Mouse (Mus musculus) lung, embryonic 16.5 days (tissue): ENCODE measurements around the gene Gcgr. TPM values are rescaled to one million over a fixed set of nuclear protein-coding genes. Genes with fewer than 3 reads are reported as not detected.

Experiments
- ATAC-seq: fragments of 200-750 bp; cut with Nextera tagmentation; 2 replicates; pipeline ENCODE4 v1.8.0; 2017; ENCODE audit warnings: low read depth, mild to moderate bottlenecking, moderate library complexity
- H3K27ac ChIP-seq: fragments of 300-500 bp; sonication (generic); 2 replicates; pipeline ENCODE4 v1.5.1; 2014; ENCODE audit warnings: mild to moderate bottlenecking, control low read depth, low read length
- H3K27me3 ChIP-seq: fragments of 300-500 bp; sonication (generic); 2 replicates; pipeline ENCODE4 v1.6.1; 2014; ENCODE audit warnings: low read depth, low read length, mixed read lengths; ENCODE audit not compliant: control insufficient read depth, insufficient read depth
- H3K36me3 ChIP-seq: fragments of 300-500 bp; sonication (generic); 2 replicates; pipeline ENCODE4 v1.6.1; 2014; ENCODE audit warnings: low read length; ENCODE audit not compliant: control insufficient read depth, insufficient read depth
- H3K4me1 ChIP-seq: fragments of 300-500 bp; sonication (generic); replicated peaks from 2 replicates; pipeline ENCODE4 v1.6.1; 2014; ENCODE audit warnings: low read length, mixed read lengths; ENCODE audit not compliant: control insufficient read depth, insufficient read depth
- H3K4me2 ChIP-seq: fragments of 300-500 bp; sonication (generic); 2 replicates; pipeline ENCODE4 v1.6.1; 2014; ENCODE audit warnings: low read depth, low read length, control low read depth
- H3K4me3 ChIP-seq: fragments of 300-500 bp; sonication (generic); 2 replicates; pipeline ENCODE4 v1.5.1; 2014; ENCODE audit warnings: mild to moderate bottlenecking, low read length, control low read depth
- H3K9ac ChIP-seq: fragments of 300-500 bp; sonication (generic); 2 replicates; pipeline ENCODE4 v1.6.1; 2014; ENCODE audit warnings: low read length, control low read depth
- H3K9me3 ChIP-seq: fragments of 300-500 bp; sonication (generic); 2 replicates; pipeline ENCODE4 v1.6.1; 2016; ENCODE audit warnings: low read length; ENCODE audit not compliant: control insufficient read depth
- WGBS: fragments of 180-500 bp; shearing (Covaris S2); extraction: QIAGEN DNeasy Blood & Tissue Kit; methylation state at CpG from one replicate; pipeline ENCODE4 v1.1.7; 2014; 5-methylcytosine and 5-hydroxymethylcytosine counted together
- polyA plus RNA-seq: library from polyadenylated mRNA; unstranded; fragments of >200 nt; fragmentation: Nextera tagmentation; extraction: Ambion mirVana; gene quantifications from 2 replicates; pipeline ENCODE4 v1.2.1, GENCODE M21; 2015

Gene Gcgr
- polyA plus RNA-seq, 1 experiment from 2014 or later: 1.4 TPM

- Histone ChIP-seq H3K4me1 (peaks cover 12% of the 10 kb centered on the region), H3K27ac (no peak overlapping the region), H3K36me3 (peaks cover 65% of the 10 kb centered on the region), H3K9ac (no peak overlapping the region), H3K4me3 (no peak overlapping the region), H3K9me3 (no peaks in the 10 kb centered on the region), H3K27me3 (no peaks in the 10 kb centered on the region), H3K4me2 (no peak overlapping the region)
- no peak for ATAC-seq
- WGBS: 85% methylated on average over 6 of the region's 6 CpGs
Measured at GRCm38 (mm10) chr11:120568324-120568723, 37.8 kb downstream of the Gcgr start.

- WGBS: 59% methylated on average over 3 of the region's 3 CpGs
- no peak for ATAC-seq
- H3K27me3 ChIP-seq: no peaks in the 10 kb centered on the region
- H3K4me3 ChIP-seq: peak overlapping the region; percentile 82
- peaks cover 41% of the 10 kb centered on the region for H3K36me3 ChIP-seq
- H3K9ac ChIP-seq: peak overlapping the region; percentile 98
- H3K9me3 ChIP-seq: no peaks in the 10 kb centered on the region
- H3K4me1 ChIP-seq: peaks cover 18% of the 10 kb centered on the region
- H3K4me2 ChIP-seq: peak overlapping the region; percentile 91
- no peak overlapping the region for H3K27ac ChIP-seq
Measured at GRCm38 (mm10) chr11:120571122-120571521, 40.6 kb downstream of the Gcgr start.

- Histone ChIP-seq H3K4me3 (peak overlapping the region; percentile 82), H3K4me2 (peak overlapping the region; percentile 91), H3K9ac (peak overlapping the region; percentile 98), H3K36me3 (peaks cover 37% of the 10 kb centered on the region), H3K27ac (peak overlapping the region; percentile 83), H3K27me3 (no peaks in the 10 kb centered on the region), H3K4me1 (peaks cover 18% of the 10 kb centered on the region), H3K9me3 (no peaks in the 10 kb centered on the region)
- no peak for ATAC-seq
- WGBS: 5% methylated on average over 11 of the region's 11 CpGs
Measured at GRCm38 (mm10) chr11:120571754-120572416, 41.4 kb downstream of the Gcgr start.

- WGBS: under 1% methylated on average over 23 of the region's 24 CpGs
- H3K9ac ChIP-seq: peak overlapping the region; percentile 98
- H3K36me3 ChIP-seq: peaks cover 36% of the 10 kb centered on the region
- H3K27me3 ChIP-seq: no peaks in the 10 kb centered on the region
- peak; percentile 32 for ATAC-seq
- H3K9me3 ChIP-seq: no peaks in the 10 kb centered on the region
- peaks cover 18% of the 10 kb centered on the region for H3K4me1 ChIP-seq
- peak overlapping the region; percentile 82 for H3K4me3 ChIP-seq
- peak overlapping the region; percentile 83 for H3K27ac ChIP-seq
- peak overlapping the region; percentile 91 for H3K4me2 ChIP-seq
Measured at GRCm38 (mm10) chr11:120572417-120572751, 41.9 kb downstream of the Gcgr start.

GRCm38 (mm10) chr11:120572752-120573584 lies 42.5 kb downstream of the Gcgr start, which contains the start of gene P4hb:
Gene P4hb, minus strand, starts transcription at chr11:120573253.
- peaks cover 32% of the 10 kb centered on the region for H3K36me3 ChIP-seq
- H3K4me2 ChIP-seq: peak within 1 kb of the TSS; percentile 91
- no peaks in the 10 kb centered on the region for H3K27me3 ChIP-seq
- WGBS: under 1% methylated on average over 93 of the region's 94 CpGs
- no peaks in the 10 kb centered on the region for H3K9me3 ChIP-seq
- H3K9ac ChIP-seq: peak within 1 kb of the TSS; percentile 98
- peak within 1 kb of the TSS; percentile 96 for H3K27ac ChIP-seq
- ATAC-seq: peak; percentile 97
- H3K4me3 ChIP-seq: peak within 1 kb of the TSS; percentile 82
- peaks cover 18% of the 10 kb centered on the region for H3K4me1 ChIP-seq

- H3K27ac ChIP-seq: peak overlapping the region; percentile 96
- peak overlapping the region; percentile 82 for H3K4me3 ChIP-seq
- ATAC-seq: peak; percentile 2; the same call in 1 of the 2 replicates
- WGBS: under 1% methylated on average over 23 of the region's 23 CpGs
- H3K4me1 ChIP-seq: peaks cover 18% of the 10 kb centered on the region
- H3K4me2 ChIP-seq: peak overlapping the region; percentile 77
- H3K9me3 ChIP-seq: no peaks in the 10 kb centered on the region
- peak overlapping the region; percentile 82 for H3K9ac ChIP-seq
- H3K27me3 ChIP-seq: no peaks in the 10 kb centered on the region
- H3K36me3 ChIP-seq: peaks cover 32% of the 10 kb centered on the region
Measured at GRCm38 (mm10) chr11:120573585-120574277, 43.2 kb downstream of the Gcgr start.

GRCm38 (mm10) chr11:120574278-120574600 lies 43.7 kb downstream of the Gcgr start:
- 26% methylated on average over 5 of the region's 5 CpGs for WGBS
- Histone ChIP-seq H3K4me3 (peak overlapping the region; percentile 82), H3K27ac (0 out of 2 replicates have a peak overlapping the region, but pooled peaks have one; percentile 38), H3K9ac (peak overlapping the region; percentile 82), H3K27me3 (no peaks in the 10 kb centered on the region), H3K36me3 (peaks cover 36% of the 10 kb centered on the region), H3K4me1 (peaks cover 19% of the 10 kb centered on the region), H3K4me2 (peak overlapping the region; percentile 77), H3K9me3 (no peaks in the 10 kb centered on the region)
- no peak for ATAC-seq

- ATAC-seq: no peak
- H3K9ac ChIP-seq: no peak overlapping the region
- 81% methylated on average over 2 of the region's 2 CpGs for WGBS
Measured at GRCm38 (mm10) chr11:120575046-120575445, 44.5 kb downstream of the Gcgr start.

GRCm38 (mm10) chr11:120575940-120576339 lies 45.4 kb downstream of the Gcgr start:
- no peak overlapping the region for H3K27ac ChIP-seq
- H3K4me1 ChIP-seq: peaks cover 28% of the 10 kb centered on the region
- H3K4me2 ChIP-seq: no peak overlapping the region
- H3K27me3 ChIP-seq: no peaks in the 10 kb centered on the region
- H3K9ac ChIP-seq: no peak overlapping the region
- H3K36me3 ChIP-seq: peaks cover 28% of the 10 kb centered on the region
- H3K9me3 ChIP-seq: no peaks in the 10 kb centered on the region
- H3K4me3 ChIP-seq: no peak overlapping the region
- ATAC-seq: no peak

More at GRCm38 (mm10) chr11:120575046-120575445, 44.5 kb downstream of the Gcgr start:
- Histone ChIP-seq H3K4me2 (no peak overlapping the region), H3K4me3 (no peak overlapping the region), H3K27me3 (no peaks in the 10 kb centered on the region), H3K36me3 (peaks cover 37% of the 10 kb centered on the region), H3K9me3 (no peaks in the 10 kb centered on the region), H3K4me1 (peaks cover 27% of the 10 kb centered on the region), H3K27ac (no peak overlapping the region)
